Mouse (Mus musculus) lung, postnatal 10 days (tissue): ENCODE measurements around the gene Hnrnpll.

ENCODE experiments used
- DNase-seq: peaks from one replicate; pipeline ENCODE4 v3.0.0; 2021

Gene Hnrnpll

DNA sequence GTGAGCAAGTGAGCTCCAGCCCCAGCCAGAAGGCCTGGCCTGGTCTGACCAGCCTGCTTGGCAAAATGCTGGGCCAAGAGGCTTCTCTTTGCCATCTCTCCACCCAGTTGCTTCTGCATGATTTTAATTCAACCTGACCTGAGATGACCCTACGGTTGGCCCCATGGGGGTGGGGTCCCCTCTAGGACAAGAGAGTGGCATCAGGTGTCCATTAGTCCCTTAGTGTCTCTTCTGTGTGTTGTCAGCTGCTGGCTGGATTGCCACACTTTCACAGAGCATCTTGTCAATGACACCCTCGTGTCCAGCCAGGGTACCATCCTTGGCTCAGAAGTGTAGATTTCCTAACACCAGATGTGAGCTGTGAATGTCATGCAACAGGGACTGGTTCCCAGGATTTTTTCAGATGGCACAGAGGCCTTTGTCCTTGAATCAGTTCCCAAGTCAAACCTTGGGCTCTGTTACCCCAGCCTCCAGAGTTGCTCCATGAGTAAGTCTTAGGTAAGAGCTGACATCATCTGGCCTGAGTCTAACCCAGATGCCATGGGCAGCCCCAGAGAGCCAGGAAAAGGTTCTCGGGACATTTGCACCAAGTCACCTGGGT lies 66.9 kb downstream of the Hnrnpll start:
- no peak for DNase-seq

DNA sequence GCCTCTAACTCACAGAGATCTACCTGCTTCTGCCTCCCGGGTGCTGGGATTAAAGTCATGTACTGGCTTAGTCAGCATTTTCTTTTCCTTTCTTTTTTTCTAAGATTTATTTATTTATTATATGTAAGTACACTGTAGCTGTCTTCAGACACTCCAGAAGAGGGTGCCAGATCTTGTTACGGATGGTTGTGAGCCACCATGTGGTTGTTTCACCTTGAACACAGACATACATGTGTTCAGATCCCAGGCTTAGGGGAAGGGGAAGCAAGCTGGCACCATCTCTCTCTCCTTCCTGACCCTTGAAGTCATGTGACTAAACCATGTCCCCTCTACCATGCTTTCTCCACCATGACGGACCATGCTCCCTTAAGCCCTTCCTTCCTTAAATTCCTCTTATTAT lies 70.0 kb downstream of the Hnrnpll start:
- DNase-seq = no peak

GRCm38 (mm10) chr17:79991166-79991958 lies 70.8 kb downstream of the Hnrnpll start:
- DNase-seq = no peak

DNA sequence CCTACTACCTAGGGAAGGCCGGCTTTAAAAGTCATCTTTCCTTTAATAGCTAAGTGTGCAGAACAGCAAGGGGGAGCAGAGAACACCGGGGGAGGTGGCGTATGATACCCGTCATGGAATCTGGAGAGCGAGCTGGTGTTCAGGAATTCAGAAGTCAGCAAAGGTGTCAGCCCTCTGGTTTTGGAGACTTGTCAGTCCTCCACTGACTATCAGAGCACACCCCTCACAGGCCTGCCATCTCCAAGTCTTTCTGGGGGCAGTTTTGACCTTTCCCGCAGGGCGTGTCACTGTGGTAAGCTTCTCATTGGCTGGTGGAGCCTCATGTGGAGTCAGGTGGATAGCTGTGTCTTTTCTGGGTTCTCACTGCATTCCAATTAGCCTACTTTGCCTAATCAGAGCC lies 72.0 kb downstream of the Hnrnpll start:
- no peak for DNase-seq

DNA sequence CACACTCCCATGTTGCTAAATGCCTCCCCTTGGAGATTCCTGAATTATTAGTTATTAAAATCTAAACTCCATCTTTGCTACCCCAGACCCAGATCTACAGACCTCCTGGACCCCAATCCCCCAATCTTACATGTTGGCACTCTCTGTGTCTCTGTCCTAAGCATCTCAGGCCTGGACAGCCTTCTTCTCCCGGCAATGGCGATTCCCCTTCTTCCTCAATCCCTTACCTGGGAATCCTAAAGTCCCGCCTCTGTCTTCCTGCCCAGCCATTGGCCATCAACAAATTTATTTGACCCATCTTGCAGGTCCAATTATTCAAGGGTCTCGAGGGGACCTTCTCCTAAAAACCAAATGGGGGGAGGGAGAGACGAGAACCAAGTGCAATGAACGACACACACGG lies 77.7 kb downstream of the Hnrnpll start:
- DNase-seq = no peak

- no peak for DNase-seq
Observed at GRCm38 (mm10) chr17:79982955-79983529, 79.1 kb downstream of the Hnrnpll start.

- no peak for DNase-seq
Observed at GRCm38 (mm10) chr17:79982548-79982947, 79.6 kb downstream of the Hnrnpll start.

DNA sequence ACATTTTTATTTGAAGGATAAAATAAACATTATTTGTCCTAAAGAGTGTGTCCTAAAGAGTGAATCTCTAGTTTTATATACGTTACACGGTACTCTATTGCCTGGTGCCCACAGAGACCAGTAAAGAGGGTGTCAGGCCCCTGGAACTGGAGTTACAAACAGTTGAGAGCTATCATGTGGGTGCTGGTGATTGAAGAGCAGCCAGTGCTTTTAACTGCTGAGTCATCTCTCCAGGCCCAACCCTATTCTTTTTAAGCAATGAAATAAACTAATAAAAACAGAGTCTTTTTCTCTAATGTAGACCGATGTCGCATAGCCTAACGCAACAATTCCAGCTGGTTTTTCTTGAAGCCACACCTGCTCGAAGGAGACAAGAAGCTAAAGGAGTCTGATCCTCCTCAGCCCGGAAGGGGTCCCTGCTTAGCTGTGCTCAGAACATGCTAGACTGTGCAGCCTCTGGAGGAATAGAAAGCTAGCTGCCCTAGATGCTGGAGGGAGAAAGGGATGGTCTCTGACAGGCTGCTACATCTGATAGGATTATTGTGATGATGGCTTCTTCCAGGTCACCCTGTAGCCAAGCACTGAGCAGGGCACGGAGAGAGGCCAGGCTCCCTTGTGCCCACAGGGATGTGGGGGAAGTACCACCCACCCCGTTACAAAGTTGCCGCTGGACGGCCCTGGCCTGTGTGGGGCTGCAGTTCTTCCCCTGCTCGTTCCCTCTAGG lies 80.2 kb downstream of the Hnrnpll start:
- no peak for DNase-seq

DNA sequence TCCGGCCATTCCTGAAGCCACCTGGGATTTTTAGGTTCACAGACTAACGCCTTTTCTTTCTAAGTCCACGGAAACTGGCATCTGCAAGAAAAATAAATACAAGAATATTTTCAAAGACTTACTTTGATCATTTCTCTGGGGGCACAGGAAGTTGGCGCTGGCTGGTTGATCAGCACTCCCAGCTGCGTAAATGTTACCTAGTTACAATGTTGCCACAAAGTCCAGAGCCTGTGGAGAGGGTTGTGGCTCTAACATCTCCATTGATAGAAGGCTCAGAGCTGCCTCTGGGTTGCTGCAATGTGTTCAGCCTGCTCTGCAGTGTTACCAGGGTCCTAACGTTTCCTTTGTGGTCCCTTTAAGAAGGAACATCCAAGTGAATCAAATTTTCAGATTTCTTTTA lies 80.8 kb downstream of the Hnrnpll start:
- no peak for DNase-seq

GRCm38 (mm10) chr17:79980421-79981120 lies 81.6 kb downstream of the Hnrnpll start:
- no peak for DNase-seq
